Mouse (Mus musculus) midbrain, embryonic 14.5 days (tissue): ENCODE measurements around the gene Ear10. TPM values are rescaled to one million over a fixed set of nuclear protein-coding genes. Genes with fewer than 3 reads are reported as not detected.
"Not testable (repeated sequence)": the region's sequence is repeated elsewhere in the genome, so short reads cannot be mapped to it uniquely, and the experiment has no call there.

Experiments used
- ATAC-seq: fragments of 200-750 bp; cut with Nextera tagmentation; 2 replicates; pipeline ENCODE4 v1.8.0; 2017; ENCODE audit warnings: moderate number of reproducible peaks, moderate library complexity; ENCODE audit not compliant: low FRiP score, low TSS enrichment
- DNase-seq: peaks from one replicate; pipeline ENCODE4 v3.0.0-alpha.2; 2015
- H3K27ac ChIP-seq: fragments of 300-500 bp; sonication (generic); replicated peaks from 2 replicates; pipeline ENCODE4 v1.5.1; 2014; ENCODE audit warnings: mild to moderate bottlenecking, low read depth, low read length, moderate library complexity
- H3K27me3 ChIP-seq: fragments of 300-500 bp; sonication (generic); 2 replicates; pipeline ENCODE4 v1.6.1; 2014; ENCODE audit warnings: low read length, control low read depth, mixed read lengths; ENCODE audit not compliant: control insufficient read depth, insufficient read depth
- H3K36me3 ChIP-seq: fragments of 300-500 bp; sonication (generic); 2 replicates; pipeline ENCODE4 v1.6.1; 2014; ENCODE audit warnings: low read length, control low read depth; ENCODE audit not compliant: control insufficient read depth, insufficient read depth
- H3K4me1 ChIP-seq: fragments of 300-500 bp; sonication (generic); 2 replicates; pipeline ENCODE4 v1.6.1; 2014; ENCODE audit warnings: mild to moderate bottlenecking, antibody characterized with exemption, low read length, control low read depth; ENCODE audit not compliant: control insufficient read depth, insufficient read depth
- H3K4me2 ChIP-seq: fragments of 300-500 bp; sonication (generic); 2 replicates; pipeline ENCODE4 v1.6.1; 2014; ENCODE audit warnings: mild to moderate bottlenecking, low read length, moderate library complexity
- H3K4me3 ChIP-seq: fragments of 300-500 bp; sonication (generic); replicated peaks from 2 replicates; pipeline ENCODE4 v1.5.1; 2014; ENCODE audit warnings: low read depth, low read length
- H3K9ac ChIP-seq: fragments of 300-500 bp; sonication (generic); replicated peaks from 2 replicates; pipeline ENCODE4 v1.6.1; 2014; ENCODE audit warnings: mild to moderate bottlenecking, low read length, moderate library complexity
- H3K9me3 ChIP-seq: fragments of 300-500 bp; sonication (generic); 2 replicates; pipeline ENCODE4 v1.6.1; 2016; ENCODE audit warnings: low read length, control low read depth, mixed read lengths; ENCODE audit not compliant: control insufficient read depth
- WGBS: fragments of 180-500 bp; shearing (Covaris S2); extraction: QIAGEN DNeasy Blood & Tissue Kit; methylation state at CpG from one replicate; pipeline ENCODE4 v1.1.7; 2014; 5-methylcytosine and 5-hydroxymethylcytosine counted together
- polyA plus RNA-seq: library from polyadenylated mRNA; unstranded; fragments of >200 nt; fragmentation: Nextera tagmentation; extraction: Ambion mirVana; gene quantifications from 2 replicates; pipeline ENCODE4 v1.2.1, GENCODE M21; 2014

The Ear10 gene
- polyA plus RNA-seq, 1 experiment from 2014 or later: not detected

DNA sequence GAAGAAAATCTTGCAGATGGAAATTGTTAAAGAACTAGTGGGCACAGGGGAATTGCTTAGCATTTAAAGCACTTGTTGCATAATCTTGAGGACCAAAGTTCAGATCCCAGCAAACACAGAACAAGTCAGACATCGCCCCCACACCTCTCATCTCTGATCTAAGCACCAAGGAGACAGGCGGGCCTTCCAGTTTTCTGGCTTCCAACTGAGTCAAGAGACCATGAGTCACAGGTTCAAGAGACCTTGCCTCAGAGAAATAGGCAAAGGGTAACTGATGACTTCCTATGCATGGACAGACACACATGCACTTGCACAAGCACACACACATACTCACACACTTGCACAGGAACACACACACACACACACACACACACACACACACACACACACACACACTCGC, 24.8 kb downstream of the Ear10 start:
- H3K36me3 ChIP-seq, H3K9ac ChIP-seq, DNase-seq, H3K4me1 ChIP-seq, H3K27me3 ChIP-seq, H3K27ac ChIP-seq, H3K9me3 ChIP-seq, H3K4me2 ChIP-seq, ATAC-seq, H3K4me3 ChIP-seq: not testable (repeated sequence)
- 86% methylated on average over 3 of the region's 3 CpGs for WGBS

DNA sequence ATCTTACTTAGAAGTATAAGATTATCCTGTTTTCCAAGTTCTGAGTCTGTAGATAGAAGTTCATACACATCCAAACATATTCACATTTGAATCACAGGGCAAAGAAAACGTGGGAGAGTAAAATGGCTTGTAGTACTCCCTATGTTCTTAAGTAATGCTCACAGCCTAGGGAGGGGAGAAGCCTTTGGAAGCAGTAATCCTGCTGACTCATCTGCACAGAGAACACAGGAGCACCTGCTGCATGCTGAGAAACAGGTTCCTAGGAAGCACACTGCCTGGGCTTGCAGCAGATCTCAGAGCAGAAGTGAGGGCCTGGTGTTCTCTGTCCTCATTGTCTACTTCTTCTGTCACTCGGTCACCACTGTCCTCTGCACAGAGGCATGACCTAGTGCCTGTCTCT, 28.0 kb downstream of the Ear10 start:
- ATAC-seq, H3K4me2 ChIP-seq, H3K27ac ChIP-seq, DNase-seq, H3K36me3 ChIP-seq, H3K9ac ChIP-seq, H3K9me3 ChIP-seq, H3K27me3 ChIP-seq, H3K4me1 ChIP-seq, H3K4me3 ChIP-seq: not testable (repeated sequence)
- WGBS: 37% methylated on average over 1 of the region's 2 CpGs

- ATAC-seq, H3K36me3 ChIP-seq, H3K9me3 ChIP-seq, H3K4me2 ChIP-seq, DNase-seq, H3K27ac ChIP-seq, H3K27me3 ChIP-seq, H3K4me1 ChIP-seq, H3K9ac ChIP-seq, H3K4me3 ChIP-seq: not testable (repeated sequence)
- no CpG with 5 or more reads among the region's 1 CpGs for whole genome bisulfite sequencing
These were observed 32.1 kb downstream of the Ear10 start for GRCm38 (mm10) chr14:43891288-43891687.

GRCm38 (mm10) chr14:43886235-43886634, 37.1 kb downstream of the Ear10 start:
- WGBS: 67% methylated on average over 1 of the region's 1 CpGs
- not testable (repeated sequence) for H3K4me2 ChIP-seq, DNase-seq, H3K9ac ChIP-seq, H3K27ac ChIP-seq, H3K4me3 ChIP-seq, H3K36me3 ChIP-seq, ATAC-seq, H3K4me1 ChIP-seq, H3K9me3 ChIP-seq, H3K27me3 ChIP-seq

GRCm38 (mm10) chr14:43879966-43880545, 43.3 kb downstream of the Ear10 start:
- H3K9me3 ChIP-seq, DNase-seq, H3K27ac ChIP-seq, H3K9ac ChIP-seq, H3K4me1 ChIP-seq, H3K4me3 ChIP-seq, H3K27me3 ChIP-seq, H3K4me2 ChIP-seq, ATAC-seq, H3K36me3 ChIP-seq: not testable (repeated sequence)
- 91% methylated on average over 5 of the region's 5 CpGs for WGBS

DNA sequence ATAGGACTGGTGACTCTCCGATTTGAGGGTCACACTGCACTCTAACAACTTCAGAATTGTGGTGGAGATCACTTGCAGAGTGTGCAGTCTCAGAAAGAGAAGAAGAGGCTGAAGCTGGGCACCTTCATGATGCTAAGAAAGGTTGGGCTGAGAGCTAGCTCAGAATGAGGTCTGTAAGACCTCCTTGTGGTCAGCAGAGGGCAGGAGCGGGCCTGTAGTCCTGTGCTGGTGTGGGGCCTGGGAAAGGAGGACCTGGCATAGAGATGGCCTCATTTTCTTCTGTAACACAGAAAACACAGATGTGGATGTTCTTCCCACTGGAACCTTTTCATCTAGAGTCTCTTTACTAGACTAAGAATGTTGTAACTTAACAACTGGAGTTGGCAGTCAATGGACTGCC, 45.6 kb downstream of the Ear10 start:
- DNase-seq, ATAC-seq: not testable (repeated sequence)
- WGBS: 45% methylated on average over 1 of the region's 2 CpGs

DNA sequence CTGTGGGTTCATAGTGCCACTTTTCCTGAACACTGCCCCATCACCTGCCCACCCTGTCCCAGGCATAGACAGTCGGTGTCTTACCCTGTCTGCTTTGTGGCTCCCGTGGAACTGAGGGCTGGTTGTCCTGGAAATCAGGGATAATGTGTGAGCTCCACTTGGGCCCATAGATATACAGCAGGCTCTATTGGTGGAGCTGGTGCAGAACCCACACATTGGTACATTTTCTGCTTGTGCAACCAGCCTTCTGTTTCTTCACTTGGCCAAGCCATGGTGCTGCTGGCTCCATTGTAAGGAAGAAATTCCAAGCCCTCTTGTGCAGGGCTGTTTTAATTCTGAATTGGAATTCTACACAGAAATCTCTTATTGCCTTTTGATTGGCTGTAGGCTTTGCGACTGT, 47.9 kb downstream of the Ear10 start, which contains the start of gene Ear1:
Ear1 (minus strand) TSS at position 101 of the 400 bp plus-strand sequence.
- not testable (repeated sequence) for H3K9ac ChIP-seq, H3K4me2 ChIP-seq, H3K9me3 ChIP-seq, H3K4me3 ChIP-seq, DNase-seq, H3K4me1 ChIP-seq, H3K27ac ChIP-seq, H3K27me3 ChIP-seq, H3K36me3 ChIP-seq, ATAC-seq
- WGBS: 82% methylated on average over 3 of the region's 3 CpGs

More for the DNA sequence above, 45.6 kb downstream of the Ear10 start:
- not testable (repeated sequence) for H3K27me3 ChIP-seq, H3K36me3 ChIP-seq, H3K9me3 ChIP-seq, H3K4me3 ChIP-seq, H3K9ac ChIP-seq, H3K4me1 ChIP-seq, H3K27ac ChIP-seq, H3K4me2 ChIP-seq

GRCm38 (mm10) chr14:43874862-43875261, 48.5 kb downstream of the Ear10 start:
- H3K9me3 ChIP-seq, DNase-seq, H3K9ac ChIP-seq, H3K4me1 ChIP-seq, H3K4me3 ChIP-seq, H3K27ac ChIP-seq, ATAC-seq, H3K4me2 ChIP-seq, H3K36me3 ChIP-seq, H3K27me3 ChIP-seq: not testable (repeated sequence)
- WGBS: 91% methylated on average over 3 of the region's 3 CpGs
